Mouse (Mus musculus) intestine, embryonic 15.5 days (tissue): Measurements from ENCODE around the gene Gper1. TPM values are rescaled to one million over a fixed set of nuclear protein-coding genes. Genes with fewer than 3 reads are reported as not detected.

Experiments used
- ATAC-seq: fragments of 200-750 bp; cut with Nextera tagmentation; 2 replicates; pipeline ENCODE4 v1.8.0; 2017; ENCODE audit warnings: moderate TSS enrichment, moderate library complexity
- H3K27ac ChIP-seq: fragments of 300-500 bp; sonication (generic); 2 replicates; pipeline ENCODE4 v1.5.1; 2015; ENCODE audit warnings: mild to moderate bottlenecking, inconsistent platforms
- H3K27me3 ChIP-seq: fragments of 300-500 bp; sonication (generic); replicated peaks from 2 replicates; pipeline ENCODE4 v1.6.1; 2015; ENCODE audit warnings: inconsistent platforms
- H3K36me3 ChIP-seq: fragments of 300-500 bp; sonication (generic); 2 replicates; pipeline ENCODE4 v1.6.1; 2015; ENCODE audit warnings: inconsistent platforms
- H3K4me1 ChIP-seq: fragments of 300-500 bp; sonication (generic); replicated peaks from 2 replicates; pipeline ENCODE4 v1.6.1; 2015; ENCODE audit warnings: inconsistent platforms
- H3K4me2 ChIP-seq: fragments of 300-500 bp; sonication (generic); replicated peaks from 2 replicates; pipeline ENCODE4 v1.6.1; 2015; ENCODE audit warnings: mild to moderate bottlenecking, inconsistent platforms
- H3K4me3 ChIP-seq: fragments of 300-500 bp; sonication (generic); replicated peaks from 2 replicates; pipeline ENCODE4 v1.5.1; 2015; ENCODE audit warnings: inconsistent platforms
- H3K9ac ChIP-seq: fragments of 300-500 bp; sonication (generic); 2 replicates; pipeline ENCODE4 v1.6.1; 2015; ENCODE audit warnings: inconsistent platforms
- H3K9me3 ChIP-seq: fragments of 300-500 bp; sonication (generic); 2 replicates; pipeline ENCODE4 v1.6.1; 2016; ENCODE audit warnings: inconsistent platforms
- WGBS: fragments of 180-500 bp; shearing (Covaris S2); methylation state at CpG from one replicate; pipeline ENCODE4 v1.1.7; 2015; 5-methylcytosine and 5-hydroxymethylcytosine counted together
- polyA plus RNA-seq: library from polyadenylated mRNA; unstranded; fragments of >200 nt; fragmentation: Nextera tagmentation; extraction: Ambion mirVana; gene quantifications from 2 replicates; pipeline ENCODE4 v1.2.1, GENCODE M21; 2015

Gene Gper1
- polyA plus RNA-seq, 1 experiment from 2014 or later = 2.1 TPM

GRCm38 (mm10) chr5:139466373-139466772, 43.4 kb downstream of the Gper1 start:
- Histone ChIP-seq H3K9ac (no peak overlapping the region), H3K9me3 (no peaks in the 10 kb centered on the region), H3K4me1 (no peaks in the 10 kb centered on the region), H3K36me3 (no peaks in the 10 kb centered on the region), H3K27ac (no peak overlapping the region), H3K4me2 (no peak overlapping the region), H3K27me3 (no peaks in the 10 kb centered on the region), H3K4me3 (no peak overlapping the region)
- ATAC-seq = no peak
- 82% methylated on average over 2 of the region's 2 CpGs for WGBS

DNA sequence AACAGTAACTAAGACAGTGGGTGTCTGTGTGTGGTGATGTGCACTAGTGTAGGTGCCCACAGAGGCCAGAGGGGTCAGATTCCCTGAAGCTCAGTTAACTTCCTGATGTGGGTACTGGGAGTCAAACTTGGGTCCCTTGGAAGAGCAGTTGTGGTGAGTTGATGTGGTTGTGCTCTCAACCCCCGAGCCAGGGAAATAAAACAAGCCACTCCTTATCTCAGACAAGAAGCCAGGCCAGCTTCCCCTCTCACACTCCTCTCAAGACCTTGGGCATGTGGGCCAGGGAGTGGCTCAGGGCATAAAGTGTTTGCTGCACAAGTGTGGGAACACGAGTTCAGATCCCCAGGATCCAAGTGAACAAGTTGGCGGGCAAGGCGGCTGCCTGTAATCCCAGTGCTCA, 43.9 kb downstream of the Gper1 start:
- H3K27me3 ChIP-seq = no peaks in the 10 kb centered on the region
- no peaks in the 10 kb centered on the region for H3K4me1 ChIP-seq
- H3K27ac ChIP-seq = no peak overlapping the region
- H3K4me2 ChIP-seq = no peak overlapping the region
- H3K9ac ChIP-seq = no peak overlapping the region
- no peak for ATAC-seq
- WGBS = 66% methylated on average over 4 of the region's 4 CpGs
- peaks cover 2% of the 10 kb centered on the region; the same call in 1 of the 2 replicates for H3K36me3 ChIP-seq
- no peak overlapping the region for H3K4me3 ChIP-seq
- no peaks in the 10 kb centered on the region for H3K9me3 ChIP-seq

GRCm38 (mm10) chr5:139467998-139468397, 45.0 kb downstream of the Gper1 start:
- Histone ChIP-seq H3K27me3 (no peaks in the 10 kb centered on the region), H3K27ac (no peak overlapping the region), H3K9ac (no peak overlapping the region), H3K4me1 (no peaks in the 10 kb centered on the region), H3K9me3 (no peaks in the 10 kb centered on the region), H3K4me2 (no peak overlapping the region), H3K36me3 (peaks cover 13% of the 10 kb centered on the region), H3K4me3 (no peak overlapping the region)
- WGBS = 42% methylated on average over 5 of the region's 5 CpGs
- no peak for ATAC-seq

GRCm38 (mm10) chr5:139474741-139475140, 51.8 kb downstream of the Gper1 start:
- Histone ChIP-seq H3K27me3 (no peaks in the 10 kb centered on the region), H3K27ac (no peak overlapping the region), H3K4me1 (no peaks in the 10 kb centered on the region), H3K4me3 (no peak overlapping the region), H3K36me3 (peaks cover 44% of the 10 kb centered on the region), H3K9me3 (no peaks in the 10 kb centered on the region), H3K9ac (no peak overlapping the region), H3K4me2 (no peak overlapping the region)
- no peak for ATAC-seq
- WGBS = 90% methylated on average over 9 of the region's 9 CpGs

Other genes starting within 250 kb of the Gper1 start
- gene Sun1, start 222.5 kb upstream of the Gper1 start, polyA plus RNA-seq = 39.8 and 41.2 TPM in 2 replicates
- gene Get4, start 170.8 kb upstream of the Gper1 start, polyA plus RNA-seq = 147 and 148 TPM in 2 replicates
- 20.1 and 20.5 TPM in 2 replicates for gene Adap1, start 97.5 kb upstream of the Gper1 start, polyA plus RNA-seq
- 162 and 168 TPM in 2 replicates for gene Cox19, start 71.7 kb upstream of the Gper1 start, polyA plus RNA-seq
- 23.5 and 25.8 TPM in 2 replicates for gene Cyp2w1, start 70.5 kb upstream of the Gper1 start, polyA plus RNA-seq
- gene Gpr146, start 45.5 kb upstream of the Gper1 start, polyA plus RNA-seq = 2.2 and 2.7 TPM in 2 replicates
- gene C130050O18Rik, start 17.9 kb upstream of the Gper1 start, polyA plus RNA-seq = 0.81 and 0.85 TPM in 2 replicates
- 31.8 and 38.4 TPM in 2 replicates for gene 3110082I17Rik, start 37.4 kb downstream of the Gper1 start, polyA plus RNA-seq
- gene Zfand2a, start 61.4 kb downstream of the Gper1 start, polyA plus RNA-seq = 6.0 and 7.0 TPM in 2 replicates
- gene Uncx, start 120.3 kb downstream of the Gper1 start, polyA plus RNA-seq = 0.23 TPM in 1 of 2 replicates, not detected in the other